Mouse (Mus musculus): ENCODE data around the gene Epha8.

Gene Epha8

GRCm38 (mm10) chr4:136956751-136957446 is at the start of gene Epha8:
TSS of gene Epha8 (minus strand) at chr4:136956816.
- no peak for DNase-seq (ENCODE audit: low read depth, low spot score)

- DNase-seq (ENCODE audit: low read depth, low spot score): peak; percentile 33
Measured at GRCm38 (mm10) chr4:137001825-137002224, 45.2 kb upstream of the Epha8 start.

GRCm38 (mm10) chr4:137001020-137001419 is 44.4 kb upstream of the Epha8 start:
- no peak for DNase-seq (ENCODE audit: low read depth, low spot score)

GRCm38 (mm10) chr4:136998371-136998770 is 41.8 kb upstream of the Epha8 start:
- DNase-seq (ENCODE audit: low read depth, low spot score): no peak

GRCm38 (mm10) chr4:136997723-136998345 is 41.2 kb upstream of the Epha8 start:
- DNase-seq (ENCODE audit: low read depth, low spot score): no peak

- DNase-seq (ENCODE audit: low read depth, low spot score): no peak
Measured at GRCm38 (mm10) chr4:136996933-136997332, 40.3 kb upstream of the Epha8 start.

GRCm38 (mm10) chr4:136995361-136995760 is 38.7 kb upstream of the Epha8 start:
- no peak for DNase-seq (ENCODE audit: low read depth, low spot score)

- no peak for DNase-seq (ENCODE audit: low read depth, low spot score)
Measured at GRCm38 (mm10) chr4:136981993-136982695, 25.5 kb upstream of the Epha8 start.

- DNase-seq (ENCODE audit: low read depth, low spot score): peak; percentile 61
Measured at GRCm38 (mm10) chr4:136981347-136981746, 24.7 kb upstream of the Epha8 start.

GRCm38 (mm10) chr4:136980921-136981320 is 24.3 kb upstream of the Epha8 start:
- no peak for DNase-seq (ENCODE audit: low read depth, low spot score)

- no peak for DNase-seq (ENCODE audit: low read depth, low spot score)
Measured at GRCm38 (mm10) chr4:136977244-136977643, 20.6 kb upstream of the Epha8 start.

GRCm38 (mm10) chr4:136970939-136971338 is 14.3 kb upstream of the Epha8 start:
- no peak for DNase-seq (ENCODE audit: low read depth, low spot score)

GRCm38 (mm10) chr4:136969503-136970276 is 13.1 kb upstream of the Epha8 start:
- DNase-seq (ENCODE audit: low read depth, low spot score): no peak

- DNase-seq (ENCODE audit: low read depth, low spot score): no peak
Measured at GRCm38 (mm10) chr4:136969096-136969495, 12.5 kb upstream of the Epha8 start.

- no peak for DNase-seq (ENCODE audit: low read depth, low spot score)
Measured at GRCm38 (mm10) chr4:136967511-136967910, 10.9 kb upstream of the Epha8 start.

- DNase-seq (ENCODE audit: low read depth, low spot score): no peak
Measured at GRCm38 (mm10) chr4:136966493-136967390, 10.1 kb upstream of the Epha8 start.

- no peak for DNase-seq (ENCODE audit: low read depth, low spot score)
Measured at GRCm38 (mm10) chr4:136964990-136965421, 8.4 kb upstream of the Epha8 start.

GRCm38 (mm10) chr4:136962447-136962846 is 5.8 kb upstream of the Epha8 start:
- DNase-seq (ENCODE audit: low read depth, low spot score): no peak

- DNase-seq (ENCODE audit: low read depth, low spot score): no peak
Measured at GRCm38 (mm10) chr4:136961642-136962285, 5.1 kb upstream of the Epha8 start.

GRCm38 (mm10) chr4:136960581-136960980 is 4.0 kb upstream of the Epha8 start:
- DNase-seq (ENCODE audit: low read depth, low spot score): no peak

Data from retina, postnatal 7 days (tissue).